ENCODE assay signal across 19 mouse cellular contexts in the genomic region with DNA sequence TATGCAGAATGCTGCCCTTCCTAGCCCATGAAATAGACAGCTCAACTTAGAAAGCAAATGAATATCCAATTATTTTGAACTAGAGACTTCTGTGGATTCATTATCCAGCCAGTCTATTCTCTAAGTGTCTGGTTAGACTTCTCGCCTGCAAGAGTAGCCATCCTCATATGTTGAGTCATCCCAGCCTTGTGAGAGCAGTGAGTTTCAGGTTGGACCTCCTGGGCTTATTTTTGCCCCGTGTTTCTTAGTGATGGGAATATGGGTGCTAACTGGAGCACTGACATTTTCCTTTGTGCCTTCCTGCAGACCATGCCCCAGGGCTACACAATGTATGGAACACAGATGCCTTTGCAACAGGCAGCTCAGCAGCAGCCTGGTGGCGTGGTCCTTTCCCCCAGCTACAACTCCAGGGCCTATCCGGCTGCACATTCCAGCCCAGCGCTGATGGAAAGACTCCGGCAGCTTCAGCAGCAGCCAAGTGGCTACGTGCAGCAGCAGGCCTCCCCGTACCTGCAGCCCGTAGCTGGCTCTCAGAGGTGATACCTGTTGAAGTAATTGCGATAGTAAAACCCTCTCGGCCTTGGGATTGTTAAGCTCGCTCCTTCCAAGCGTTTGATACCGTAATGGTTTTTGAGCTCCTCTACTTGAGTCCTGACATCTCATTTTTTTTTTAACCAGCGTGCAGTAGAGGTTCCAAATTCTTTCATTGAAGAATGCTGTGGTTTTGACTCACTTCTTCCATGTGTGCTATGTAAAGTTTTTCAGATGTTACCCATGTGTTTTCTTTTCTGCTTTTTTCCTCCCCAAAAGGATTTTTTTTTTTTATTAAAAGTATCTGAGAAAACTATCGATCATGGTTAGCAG. TPM values are rescaled to one million over a fixed set of nuclear protein-coding genes. Genes with fewer than 3 reads are reported as not detected.
DNase-seq lines count a peak whose midpoint lies in the region; ATAC-seq and TF ChIP-seq lines count a peak whose summit lies in the region.
"Had no signal": no experiment of that assay in that cellular context is flagged by ENCODE, and none has a peak within 500 bp of the region (broad histone marks: within the 10 kb centered on the region; RNA-seq: fewer than 3 reads in every experiment).

No protein-coding gene starts in this region.

- H3K9me3 ChIP-seq in embryonic facial prominence, embryonic 14.5 days (ENCODE audit: control insufficient read depth, low read length): no peaks in the 10 kb centered on the region
- H3K9me3 ChIP-seq in limb, embryonic 15.5 days: no peaks in the 10 kb centered on the region
- no peaks in the 10 kb centered on the region for H3K9me3 ChIP-seq in hindbrain, embryonic 11.5 days (ENCODE audit: control insufficient read depth, low read length)
- no peaks in the 10 kb centered on the region for H3K9me3 ChIP-seq in stomach, postnatal 0 days (ENCODE audit: control insufficient read depth, low read length)
- H3K9me3 ChIP-seq: heart, embryonic 12.5 days; liver, embryonic 15.5 days had no signal

- peak; percentile 34 for DNase-seq in 416B (ENCODE audit: low read depth)
- peak; percentile 64 for DNase-seq in embryonic facial prominence, embryonic 14.5 days (ENCODE audit: low spot score)
- no peak for DNase-seq in spleen, postnatal 4 days (ENCODE audit: low spot score in 2 of 2)
- DNase-seq in hindbrain, embryonic 11.5 days (ENCODE audit: low spot score): no peak
- no peak for DNase-seq in stomach, postnatal 0 days (ENCODE audit: low spot score)
- DNase-seq: adrenal gland, postnatal 25 days; cerebellum, adult 11 months; cerebellum, postnatal 14 days; forebrain, postnatal 0 days; kidney, adult 8-10 months; kidney, postnatal 14 days; midbrain, embryonic 14.5 days; thymus, postnatal 4 days had no signal

- no peak overlapping the region for H3K9ac ChIP-seq in embryonic facial prominence, embryonic 14.5 days (ENCODE audit: low read depth, low read length)
- H3K9ac ChIP-seq in limb, embryonic 15.5 days: no peak overlapping the region
- H3K9ac ChIP-seq in hindbrain, embryonic 11.5 days (ENCODE audit: low read depth, low read length): no peak overlapping the region
- no peak overlapping the region for H3K9ac ChIP-seq in stomach, postnatal 0 days (ENCODE audit: low read length)
- H3K9ac ChIP-seq: forebrain, postnatal 0 days; heart, embryonic 12.5 days; hindbrain, embryonic 14.5 days; liver, embryonic 15.5 days had no signal

- peaks cover 4% of the 10 kb centered on the region for H3K4me1 ChIP-seq in embryonic facial prominence, embryonic 14.5 days (ENCODE audit: control insufficient read depth, insufficient read depth, low read length)
- H3K4me1 ChIP-seq in limb, embryonic 15.5 days: peaks cover 7% of the 10 kb centered on the region
- no peaks in the 10 kb centered on the region for H3K4me1 ChIP-seq in hindbrain, embryonic 11.5 days (replicated peaks; ENCODE audit: control insufficient read depth, insufficient read depth, low read length)
- no peaks in the 10 kb centered on the region for H3K4me1 ChIP-seq in stomach, postnatal 0 days (replicated peaks; ENCODE audit: control insufficient read depth, insufficient read depth)
- H3K4me1 ChIP-seq: heart, embryonic 12.5 days; liver, embryonic 15.5 days had no signal

- H3K36me3 ChIP-seq in embryonic facial prominence, embryonic 14.5 days (ENCODE audit: control insufficient read depth, insufficient read depth, low read length): no peaks in the 10 kb centered on the region
- H3K36me3 ChIP-seq in limb, embryonic 15.5 days: no peaks in the 10 kb centered on the region
- no peaks in the 10 kb centered on the region for H3K36me3 ChIP-seq in hindbrain, embryonic 11.5 days (ENCODE audit: control insufficient read depth, insufficient read depth, low read length)
- no peaks in the 10 kb centered on the region for H3K36me3 ChIP-seq in stomach, postnatal 0 days (ENCODE audit: control insufficient read depth, insufficient read depth, low read length)
- H3K36me3 ChIP-seq: heart, embryonic 12.5 days; liver, embryonic 15.5 days had no signal

- peak overlapping the region; percentile 35 for H3K4me2 ChIP-seq in embryonic facial prominence, embryonic 14.5 days (ENCODE audit: low read depth, low read length)
- 0 out of 2 replicates have a peak overlapping the region, but pooled peaks have one; percentile 15 for H3K4me2 ChIP-seq in limb, embryonic 15.5 days
- H3K4me2 ChIP-seq in hindbrain, embryonic 11.5 days (replicated peaks; ENCODE audit: low read depth, low read length): no peak overlapping the region
- H3K4me2 ChIP-seq in stomach, postnatal 0 days (replicated peaks; ENCODE audit: low read depth): no peak overlapping the region
- H3K4me2 ChIP-seq: heart, embryonic 12.5 days; hindbrain, embryonic 14.5 days; liver, embryonic 15.5 days had no signal

- TF ChIP-seq CTCF in stomach, postnatal 0 days (IDR thresholded peaks at IDR 0.05; ENCODE audit: low read depth): no peak

- 46% methylated on average over 16 of the region's 16 CpGs for WGBS in embryonic facial prominence, embryonic 14.5 days
- WGBS in limb, embryonic 15.5 days: 45% methylated on average over 16 of the region's 16 CpGs
- 86% methylated on average over 16 of the region's 16 CpGs for WGBS in hindbrain, embryonic 11.5 days
- 80% methylated on average over 16 of the region's 16 CpGs for WGBS in stomach, postnatal 0 days

- H3K4me3 ChIP-seq in embryonic facial prominence, embryonic 14.5 days (ENCODE audit: low read depth, low read length): no peak overlapping the region
- no peak overlapping the region for H3K4me3 ChIP-seq in limb, embryonic 15.5 days
- no peak overlapping the region for H3K4me3 ChIP-seq in hindbrain, embryonic 11.5 days (ENCODE audit: low read depth, low read length)
- no peak overlapping the region for H3K4me3 ChIP-seq in stomach, postnatal 0 days (ENCODE audit: low read depth, low read length)
- H3K4me3 ChIP-seq: heart, embryonic 12.5 days; liver, embryonic 15.5 days had no signal

- no peak for TF ChIP-seq EP300 in stomach, postnatal 0 days (optimal IDR thresholded peaks at IDR 0.05)

- peak overlapping the region; percentile 77 for H3K27ac ChIP-seq in embryonic facial prominence, embryonic 14.5 days (replicated peaks; ENCODE audit: low read depth, low read length)
- H3K27ac ChIP-seq in limb, embryonic 15.5 days: peak overlapping the region; percentile 79
- H3K27ac ChIP-seq in hindbrain, embryonic 11.5 days (ENCODE audit: low read depth, low read length): no peak overlapping the region
- H3K27ac ChIP-seq in stomach, postnatal 0 days (replicated peaks): no peak overlapping the region
- H3K27ac ChIP-seq: hindbrain, embryonic 14.5 days; liver, embryonic 15.5 days had no signal

- H3K27me3 ChIP-seq in embryonic facial prominence, embryonic 14.5 days (replicated peaks; ENCODE audit: control insufficient read depth, insufficient read depth, low read length): no peaks in the 10 kb centered on the region
- H3K27me3 ChIP-seq in limb, embryonic 15.5 days: no peaks in the 10 kb centered on the region
- no peaks in the 10 kb centered on the region for H3K27me3 ChIP-seq in hindbrain, embryonic 11.5 days (ENCODE audit: control insufficient read depth, insufficient read depth, low read length)
- no peaks in the 10 kb centered on the region for H3K27me3 ChIP-seq in stomach, postnatal 0 days (ENCODE audit: control insufficient read depth, insufficient read depth, low read length)
- H3K27me3 ChIP-seq: heart, embryonic 12.5 days; liver, embryonic 15.5 days had no signal

- ATAC-seq in CD4-positive, CD25-positive, alpha-beta regulatory T cell, adult 4 months: peak; percentile 60
- ATAC-seq in embryonic facial prominence, embryonic 14.5 days (ENCODE audit: low read depth): no peak; the same call in 1 of the 2 replicates
- ATAC-seq in limb, embryonic 15.5 days (ENCODE audit: insufficient number of reproducible peaks, low FRiP score, low TSS enrichment, low read depth): 0 out of 2 replicates have a peak, but pooled peaks have one; percentile 44
- ATAC-seq in hindbrain, embryonic 11.5 days (ENCODE audit: low FRiP score): no peak
- no peak for ATAC-seq in stomach, postnatal 0 days (ENCODE audit: low FRiP score, low TSS enrichment)
- ATAC-seq: forebrain, postnatal 0 days; lung, postnatal 0 days had no signal

RNA-seq across cellular contexts. Expression of gene P2ry12, which starts 33.3 kb away (rescaled TPM):
- under 1 TPM in 1 of 2 experiments, not detected in 1; 0.48 TPM for polyA plus RNA-seq in CD4-positive, CD25-positive, alpha-beta regulatory T cell, adult 4 months (2017; shearing (Covaris generic))
- 2.8 and 3.7 TPM in 2 replicates for polyA plus RNA-seq in embryonic facial prominence, embryonic 14.5 days (2014; fragmentation: Nextera tagmentation; extraction: Ambion mirVana)
- 2.5 and 2.7 TPM in 2 replicates for polyA plus RNA-seq in limb, embryonic 15.5 days (2015; fragmentation: Nextera tagmentation; extraction: Ambion mirVana)
- polyA plus RNA-seq in hindbrain, embryonic 11.5 days (2014; fragmentation: Nextera tagmentation; extraction: Ambion mirVana): 3.9 and 4.3 TPM in 2 replicates
- 2.9 and 3.0 TPM in 2 replicates for polyA plus RNA-seq in stomach, postnatal 0 days (2015; fragmentation: Nextera tagmentation; extraction: Ambion mirVana)

RNA-seq across cellular contexts. Expression of gene Igsf10, which starts 48.3 kb away (rescaled TPM):
- not detected for polyA plus RNA-seq in CD4-positive, CD25-positive, alpha-beta regulatory T cell, adult 4 months (2017; shearing (Covaris generic))
- 24.3 and 26.0 TPM in 2 replicates for polyA plus RNA-seq in embryonic facial prominence, embryonic 14.5 days (2014; fragmentation: Nextera tagmentation; extraction: Ambion mirVana)
- 32.7 and 35.1 TPM in 2 replicates for polyA plus RNA-seq in limb, embryonic 15.5 days (2015; fragmentation: Nextera tagmentation; extraction: Ambion mirVana)
- 3.7 and 4.3 TPM in 2 replicates for polyA plus RNA-seq in hindbrain, embryonic 11.5 days (2014; fragmentation: Nextera tagmentation; extraction: Ambion mirVana)
- 3.2 and 4.5 TPM in 2 replicates for polyA plus RNA-seq in stomach, postnatal 0 days (2015; fragmentation: Nextera tagmentation; extraction: Ambion mirVana)

Comparison
In these comparisons a context has a peak if more than half of its experiments do, and no peak if none do; other contexts are left out.
1. DNase-seq: peak in 416B (single experiment) and embryonic facial prominence, embryonic 14.5 days (single experiment); none in spleen, postnatal 4 days (0 of 2), hindbrain, embryonic 11.5 days (single experiment) and stomach, postnatal 0 days (single experiment).
2. ATAC-seq: peak in CD4-positive, CD25-positive, alpha-beta regulatory T cell, adult 4 months (single experiment) and limb, embryonic 15.5 days (single experiment); none in embryonic facial prominence, embryonic 14.5 days (single experiment), hindbrain, embryonic 11.5 days (single experiment) and stomach, postnatal 0 days (single experiment).
3. H3K27ac ChIP-seq: peak in embryonic facial prominence, embryonic 14.5 days (single experiment) and limb, embryonic 15.5 days (single experiment); none in hindbrain, embryonic 11.5 days (single experiment) and stomach, postnatal 0 days (single experiment).
4. H3K4me2 ChIP-seq: peak in embryonic facial prominence, embryonic 14.5 days (single experiment) and limb, embryonic 15.5 days (single experiment); none in hindbrain, embryonic 11.5 days (single experiment) and stomach, postnatal 0 days (single experiment).